Mouse (Mus musculus) cerebellum, adult 9-11 months (tissue): Measurements from ENCODE around the gene Etnk2.

ENCODE experiments used
- DNase-seq: peaks from one replicate; pipeline ENCODE4 v3.0.0; 2022

Gene Etnk2

DNA sequence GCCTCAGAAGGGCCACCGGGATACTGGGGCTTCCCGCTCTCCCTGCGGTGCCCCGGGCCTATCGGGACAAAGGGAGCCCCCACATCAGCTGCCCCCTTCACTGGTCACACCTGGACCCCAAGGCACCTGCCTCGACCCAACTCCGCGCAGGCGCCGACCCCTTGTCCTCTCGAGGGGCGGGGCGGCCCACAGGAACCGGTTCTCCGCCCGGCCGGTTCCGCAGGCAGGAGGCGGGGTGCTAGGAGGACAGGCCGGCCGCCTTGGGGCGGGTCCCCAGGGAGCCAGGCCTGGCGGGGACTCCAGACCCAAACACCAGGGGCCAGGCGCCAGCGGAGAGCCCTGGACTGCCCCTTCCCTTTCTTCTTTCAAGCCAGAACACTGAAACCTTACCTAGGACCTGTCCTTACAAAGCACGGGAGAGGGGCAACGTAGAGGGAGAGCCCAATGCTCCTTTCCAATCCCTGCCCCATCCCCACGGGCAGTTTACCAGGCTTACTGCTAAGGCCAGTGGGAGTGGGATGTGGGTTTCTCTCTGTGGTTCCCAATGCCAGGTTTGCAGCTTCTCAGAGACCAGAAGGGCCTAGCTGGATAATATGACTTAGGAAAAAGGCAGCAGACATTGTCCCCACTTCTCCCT lies 54.9 kb downstream of the Etnk2 start:
- DNase-seq, result no peak

DNA sequence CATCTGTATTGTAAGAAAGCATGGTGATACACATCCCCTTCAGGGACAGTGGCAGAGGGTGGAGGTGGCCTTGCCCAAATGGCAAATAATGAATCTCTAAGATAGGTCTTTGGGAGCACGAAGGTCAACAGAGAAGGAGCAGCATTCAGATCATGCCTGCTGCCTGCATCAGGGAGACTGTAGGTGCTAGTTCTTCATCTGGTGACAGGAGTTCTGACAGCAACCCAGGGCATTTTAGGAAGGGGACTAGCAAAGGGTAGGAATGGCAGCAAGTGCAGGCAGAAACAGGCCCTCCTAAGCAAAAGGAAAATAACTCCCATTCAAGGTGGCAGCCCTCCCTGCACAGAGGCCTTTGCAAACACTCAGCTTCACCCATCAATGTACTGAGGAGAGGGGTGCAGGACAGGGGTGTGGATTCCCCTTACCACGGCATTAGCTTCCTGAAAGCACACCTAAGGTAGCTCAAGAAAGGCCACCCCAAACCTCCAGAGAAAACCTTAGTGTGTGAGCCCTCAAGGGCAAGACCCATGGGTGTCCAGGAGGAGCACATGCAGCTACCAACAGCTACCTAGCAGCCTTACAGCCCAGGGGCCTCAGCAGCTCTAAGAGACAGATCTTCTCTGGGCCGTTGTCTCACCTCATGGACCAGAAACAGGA lies 55.9 kb downstream of the Etnk2 start:
- DNase-seq, result no peak

- no peak for DNase-seq
These were observed 57.1 kb downstream of the Etnk2 start for GRCm38 (mm10) chr1:133420491-133420890.

GRCm38 (mm10) chr1:133421061-133421460 lies 57.7 kb downstream of the Etnk2 start:
- DNase-seq, result no peak

DNA sequence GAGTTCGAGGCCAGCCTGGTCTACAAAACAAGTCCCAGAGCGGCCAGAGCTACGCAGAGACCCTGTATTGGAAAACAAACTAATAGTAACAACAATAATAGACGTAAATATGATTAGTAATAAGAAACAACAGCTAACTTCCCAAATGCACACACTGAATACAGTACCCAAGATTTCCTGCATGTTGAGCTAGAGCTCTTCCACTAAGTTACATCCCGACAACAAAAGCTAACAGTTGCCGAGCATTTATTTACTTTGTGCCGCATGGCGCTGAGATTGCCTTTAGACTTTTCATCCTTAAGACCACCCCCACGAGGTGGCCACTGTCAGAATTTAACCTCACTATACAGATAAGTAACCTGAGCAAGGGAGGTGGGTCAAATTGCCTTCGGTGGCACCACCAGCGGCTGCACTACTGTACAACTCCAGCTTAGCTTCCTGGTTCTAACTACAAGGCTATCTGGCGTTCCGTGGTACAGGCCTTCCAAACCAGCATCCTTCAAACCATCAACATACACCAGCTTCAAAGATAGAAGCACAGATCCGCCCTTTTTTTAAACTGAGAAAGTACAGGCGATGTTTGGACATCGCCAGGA lies 58.7 kb downstream of the Etnk2 start:
- no peak for DNase-seq

GRCm38 (mm10) chr1:133422615-133423161 lies 59.3 kb downstream of the Etnk2 start:
- no peak for DNase-seq

DNA sequence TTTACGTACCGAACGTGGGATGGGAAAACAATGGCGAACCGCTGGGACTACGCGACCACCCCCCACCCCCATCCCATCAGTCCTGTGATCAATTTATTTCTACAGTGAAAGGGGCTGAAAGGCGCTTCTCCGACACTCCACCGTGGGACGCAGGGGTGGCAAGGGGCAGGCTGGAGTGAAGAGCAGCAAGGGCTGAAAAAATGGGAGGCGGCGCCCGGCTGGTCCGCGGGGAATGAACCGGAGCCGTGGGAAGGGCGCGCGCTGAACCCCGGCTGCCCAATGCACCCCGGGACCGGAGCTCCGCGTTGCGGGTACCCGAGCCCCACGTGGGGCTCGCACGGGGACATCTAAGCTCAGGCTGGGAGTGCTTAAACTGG lies 59.8 kb downstream of the Etnk2 start:
- no peak for DNase-seq

DNA sequence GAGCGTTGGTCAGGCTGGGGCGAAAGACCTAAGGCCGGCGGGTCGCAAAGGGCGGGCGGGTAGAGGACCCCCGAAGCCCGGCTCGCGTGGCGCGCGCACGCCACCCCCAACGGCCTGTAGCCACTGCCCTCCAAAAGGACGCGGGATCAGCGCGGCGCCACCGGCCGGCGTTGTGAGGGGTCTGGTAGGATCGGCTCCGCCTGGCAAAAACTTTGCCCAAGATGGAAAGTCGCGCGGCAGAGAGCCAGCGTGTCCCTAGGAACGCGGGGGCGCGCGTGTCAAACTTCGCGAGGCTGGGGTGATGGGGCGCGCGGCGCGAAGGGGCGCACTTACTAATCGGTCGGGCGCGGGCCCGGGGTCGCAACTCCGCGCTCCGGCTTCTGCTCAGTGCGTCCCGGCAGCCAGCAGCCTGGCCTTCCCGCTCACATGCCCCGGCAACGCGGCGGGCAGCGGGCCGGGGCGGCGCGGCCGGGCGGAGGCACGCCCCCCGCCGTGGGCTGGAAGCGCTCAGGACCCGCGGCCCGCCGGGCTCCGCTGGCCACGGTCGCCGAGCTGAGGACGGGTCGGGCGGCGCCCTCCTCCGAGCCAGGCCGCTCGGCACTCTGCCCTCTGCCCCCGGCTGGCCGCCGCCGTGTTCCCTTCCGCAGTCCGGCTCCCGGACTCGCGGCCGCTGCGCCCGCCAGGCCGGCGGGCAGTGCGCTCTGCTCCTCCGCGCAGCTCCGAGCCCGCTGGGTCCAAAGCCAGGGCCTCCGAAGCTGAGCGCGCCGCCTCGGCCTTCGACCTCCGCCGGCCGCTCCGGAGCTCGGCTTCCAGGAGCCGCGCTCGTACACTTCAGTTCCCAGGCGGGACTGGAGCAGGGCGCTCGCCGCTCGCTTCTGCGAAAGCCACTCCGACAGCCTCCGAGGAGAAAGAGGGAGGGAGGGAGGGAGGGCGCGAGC lies 60.4 kb downstream of the Etnk2 start, which contains the start of gene Sox13:
TSS of gene Sox13 (minus strand) at position 835 of the 938 bp plus-strand sequence.
- DNase-seq, result peak; percentile 11

- no peak for DNase-seq
These were observed 61.3 kb downstream of the Etnk2 start for GRCm38 (mm10) chr1:133424547-133425140.
